Mouse (Mus musculus): ENCODE results near the gene Mphosph6. TPM values are rescaled to one million over a fixed set of nuclear protein-coding genes. Genes with fewer than 3 reads are reported as not detected.

Gene Mphosph6
- polyA plus RNA-seq, 1 experiment from 2014 or later: 57.7 TPM

- no peak overlapping the region for H3K4me2 ChIP-seq (replicated peaks; ENCODE audit: low read depth, low read length)
- 0 out of 2 replicates have a peak, but pooled peaks cover 3% of the 10 kb centered on the region for H3K36me3 ChIP-seq (ENCODE audit: control insufficient read depth, insufficient read depth, low read length)
- H3K27ac ChIP-seq (ENCODE audit: low read depth, low read length): no peak overlapping the region
- H3K27me3 ChIP-seq (ENCODE audit: control insufficient read depth, insufficient read depth, low read length): no peaks in the 10 kb centered on the region
- no peak overlapping the region for H3K9ac ChIP-seq (ENCODE audit: low read depth, low read length)
- 96% methylated on average over 15 of the region's 15 CpGs for WGBS
- ATAC-seq (ENCODE audit: low FRiP score) (no peak), DNase-seq (ENCODE audit: low spot score) (no peak)
- H3K9me3 ChIP-seq (ENCODE audit: control insufficient read depth, low read length): no peaks in the 10 kb centered on the region
- H3K4me1 ChIP-seq (replicated peaks; ENCODE audit: control insufficient read depth, insufficient read depth, low read length): peaks cover 3% of the 10 kb centered on the region; the same call in 1 of the 2 replicates
- H3K4me3 ChIP-seq (ENCODE audit: low read depth, low read length): no peak overlapping the region
Measured at GRCm38 (mm10) chr8:117796464-117796863, 5.3 kb downstream of the Mphosph6 start.

DNA sequence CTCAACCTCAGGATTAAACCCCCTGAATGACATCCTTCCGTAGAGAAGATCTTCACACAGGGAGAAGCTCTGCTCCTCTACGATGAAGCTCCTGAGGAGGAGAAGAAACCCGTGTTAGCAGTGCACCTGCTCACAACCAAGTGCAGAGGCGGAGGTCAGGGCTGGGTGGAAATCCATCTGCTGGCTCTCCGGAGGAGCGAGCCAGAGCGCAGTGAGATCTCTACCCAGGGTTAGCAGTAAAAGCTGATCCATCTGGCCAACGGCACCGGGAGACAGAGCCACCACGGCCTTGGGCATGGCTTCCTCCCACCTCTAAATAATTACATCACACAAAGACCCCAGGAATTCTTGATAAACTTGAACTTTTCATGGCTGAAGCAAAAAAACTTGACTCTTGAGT is 7.2 kb downstream of the Mphosph6 start:
- H3K27ac ChIP-seq (ENCODE audit: low read depth, low read length): no peak overlapping the region
- no peak overlapping the region for H3K9ac ChIP-seq (ENCODE audit: low read depth, low read length)
- H3K4me1 ChIP-seq (replicated peaks; ENCODE audit: control insufficient read depth, insufficient read depth, low read length): peaks cover 3% of the 10 kb centered on the region; the same call in 1 of the 2 replicates
- H3K4me2 ChIP-seq (replicated peaks; ENCODE audit: low read depth, low read length): no peak overlapping the region
- 88% methylated on average over 10 of the region's 10 CpGs for WGBS
- H3K4me3 ChIP-seq (ENCODE audit: low read depth, low read length): no peak overlapping the region
- no peaks in the 10 kb centered on the region for H3K9me3 ChIP-seq (ENCODE audit: control insufficient read depth, low read length)
- no peak for DNase-seq (ENCODE audit: low spot score)
- H3K36me3 ChIP-seq (ENCODE audit: control insufficient read depth, insufficient read depth, low read length): peaks cover 3% of the 10 kb centered on the region; the same call in 1 of the 2 replicates
- ATAC-seq (ENCODE audit: low FRiP score): no peak
- no peaks in the 10 kb centered on the region for H3K27me3 ChIP-seq (ENCODE audit: control insufficient read depth, insufficient read depth, low read length)

GRCm38 (mm10) chr8:117792616-117793144 is 9.1 kb downstream of the Mphosph6 start:
- no peak overlapping the region for H3K4me3 ChIP-seq (ENCODE audit: low read depth, low read length)
- no peak overlapping the region for H3K9ac ChIP-seq (ENCODE audit: low read depth, low read length)
- DNase-seq (ENCODE audit: low spot score) (peak; percentile 18), ATAC-seq (ENCODE audit: low FRiP score) (no peak; the same call in 1 of the 2 replicates)
- H3K27me3 ChIP-seq (ENCODE audit: control insufficient read depth, insufficient read depth, low read length): no peaks in the 10 kb centered on the region
- H3K4me2 ChIP-seq (replicated peaks; ENCODE audit: low read depth, low read length): no peak overlapping the region
- WGBS: 70% methylated on average over 19 of the region's 19 CpGs
- H3K9me3 ChIP-seq (ENCODE audit: control insufficient read depth, low read length): no peaks in the 10 kb centered on the region
- peaks cover 3% of the 10 kb centered on the region; the same call in 1 of the 2 replicates for H3K4me1 ChIP-seq (replicated peaks; ENCODE audit: control insufficient read depth, insufficient read depth, low read length)
- H3K36me3 ChIP-seq (ENCODE audit: control insufficient read depth, insufficient read depth, low read length): peaks cover 4% of the 10 kb centered on the region; the same call in 1 of the 2 replicates
- no peak overlapping the region for H3K27ac ChIP-seq (ENCODE audit: low read depth, low read length)

DNA sequence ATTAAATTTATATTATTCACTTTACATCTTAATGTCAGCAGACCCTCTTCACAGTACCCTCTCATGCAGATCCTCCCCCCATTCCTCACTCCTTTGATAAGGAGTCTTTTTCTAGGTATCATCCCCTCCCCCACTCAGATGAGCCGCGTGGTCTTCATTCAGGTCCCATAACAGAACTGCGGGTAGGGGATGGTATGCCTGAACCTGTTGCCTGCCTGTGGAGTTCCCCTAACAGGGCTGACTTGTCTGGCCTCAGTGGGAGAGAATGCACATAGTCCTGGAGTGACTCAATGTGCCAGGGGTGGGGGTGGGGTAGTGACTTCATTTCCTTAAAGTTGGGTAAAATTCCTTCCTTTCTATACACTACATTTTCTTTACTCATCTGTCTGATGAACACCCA is 15.3 kb downstream of the Mphosph6 start:
- WGBS: 96% methylated on average over 3 of the region's 3 CpGs
- ATAC-seq (ENCODE audit: low FRiP score): no peak
- H3K4me3 ChIP-seq (ENCODE audit: low read depth, low read length): no peak overlapping the region
- no peak overlapping the region for H3K4me2 ChIP-seq (replicated peaks; ENCODE audit: low read depth, low read length)
- H3K9ac ChIP-seq (ENCODE audit: low read depth, low read length): no peak overlapping the region
- H3K27ac ChIP-seq (ENCODE audit: low read depth, low read length): no peak overlapping the region
- peaks cover 4% of the 10 kb centered on the region; the same call in 1 of the 2 replicates for H3K36me3 ChIP-seq (ENCODE audit: control insufficient read depth, insufficient read depth, low read length)
- H3K27me3 ChIP-seq (ENCODE audit: control insufficient read depth, insufficient read depth, low read length): no peaks in the 10 kb centered on the region
- no peak for DNase-seq (ENCODE audit: low spot score)
- peaks cover 4% of the 10 kb centered on the region; the same call in 1 of the 2 replicates for H3K9me3 ChIP-seq (ENCODE audit: control insufficient read depth, low read length)
- no peaks in the 10 kb centered on the region for H3K4me1 ChIP-seq (replicated peaks; ENCODE audit: control insufficient read depth, insufficient read depth, low read length)

DNA sequence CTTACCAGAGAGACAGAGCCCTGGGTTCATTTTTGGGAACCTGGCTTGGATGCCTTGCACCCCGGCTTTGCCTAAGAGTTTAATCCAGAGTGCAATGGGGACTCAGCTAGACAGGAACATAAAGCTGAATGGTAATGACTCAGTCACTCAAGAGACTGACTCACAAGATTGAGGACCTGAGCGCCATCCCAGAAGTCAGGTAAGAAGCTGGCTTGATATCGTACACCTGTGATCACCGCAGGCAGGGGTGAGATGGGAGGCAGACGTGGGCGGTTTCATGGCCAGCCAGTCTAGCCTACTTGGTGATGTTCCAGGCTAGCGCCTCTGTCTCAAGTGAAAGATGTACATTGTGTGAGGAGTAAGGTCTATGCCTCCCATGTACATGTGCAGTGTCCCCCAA is 18.7 kb downstream of the Mphosph6 start:
- H3K27ac ChIP-seq (ENCODE audit: low read depth, low read length): no peak overlapping the region
- H3K4me3 ChIP-seq (ENCODE audit: low read depth, low read length): no peak overlapping the region
- H3K4me1 ChIP-seq (replicated peaks; ENCODE audit: control insufficient read depth, insufficient read depth, low read length): no peaks in the 10 kb centered on the region
- ATAC-seq (ENCODE audit: low FRiP score) (no peak), DNase-seq (ENCODE audit: low spot score) (no peak)
- peaks cover 4% of the 10 kb centered on the region; the same call in 1 of the 2 replicates for H3K9me3 ChIP-seq (ENCODE audit: control insufficient read depth, low read length)
- WGBS: 95% methylated on average over 7 of the region's 7 CpGs
- H3K4me2 ChIP-seq (replicated peaks; ENCODE audit: low read depth, low read length): no peak overlapping the region
- H3K9ac ChIP-seq (ENCODE audit: low read depth, low read length): no peak overlapping the region
- no peaks in the 10 kb centered on the region for H3K36me3 ChIP-seq (ENCODE audit: control insufficient read depth, insufficient read depth, low read length)
- H3K27me3 ChIP-seq (ENCODE audit: control insufficient read depth, insufficient read depth, low read length): no peaks in the 10 kb centered on the region

- Histone ChIP-seq H3K36me3 (ENCODE audit: control insufficient read depth, insufficient read depth, low read length) (no peaks in the 10 kb centered on the region), H3K9ac (ENCODE audit: low read depth, low read length) (no peak overlapping the region), H3K4me3 (ENCODE audit: low read depth, low read length) (no peak overlapping the region), H3K27me3 (ENCODE audit: control insufficient read depth, insufficient read depth, low read length) (no peaks in the 10 kb centered on the region), H3K4me2 (replicated peaks; ENCODE audit: low read depth, low read length) (no peak overlapping the region), H3K27ac (ENCODE audit: low read depth, low read length) (no peak overlapping the region), H3K4me1 (replicated peaks; ENCODE audit: control insufficient read depth, insufficient read depth, low read length) (no peaks in the 10 kb centered on the region), H3K9me3 (ENCODE audit: control insufficient read depth, low read length) (no peaks in the 10 kb centered on the region)
- no peak for ATAC-seq (ENCODE audit: low FRiP score)
- DNase-seq (ENCODE audit: low spot score): no peak
- 74% methylated on average over 6 of the region's 6 CpGs for WGBS
Measured at GRCm38 (mm10) chr8:117781375-117782129, 20.2 kb downstream of the Mphosph6 start.

DNA sequence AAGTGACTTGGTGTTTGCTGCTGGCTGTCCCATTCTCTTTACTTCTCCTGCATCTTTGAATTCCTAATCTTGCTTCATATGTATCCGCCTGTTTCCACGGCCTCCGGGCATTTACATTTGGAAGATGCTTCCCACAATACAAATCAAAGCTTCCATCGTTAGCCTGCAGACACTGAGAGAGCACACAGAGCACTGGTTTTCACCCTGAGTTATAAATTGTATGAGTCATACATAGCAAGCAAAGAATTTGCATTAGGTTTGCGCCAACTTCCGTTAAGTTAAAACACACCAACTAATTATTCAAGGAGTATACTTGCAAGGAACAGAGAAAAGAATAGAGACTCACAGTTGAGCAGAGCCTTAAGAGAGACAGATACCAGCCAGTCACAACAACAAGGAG is 22.4 kb downstream of the Mphosph6 start:
- no peaks in the 10 kb centered on the region for H3K4me1 ChIP-seq (replicated peaks; ENCODE audit: control insufficient read depth, insufficient read depth, low read length)
- no peak overlapping the region for H3K27ac ChIP-seq (ENCODE audit: low read depth, low read length)
- DNase-seq (ENCODE audit: low spot score): no peak
- no peaks in the 10 kb centered on the region for H3K27me3 ChIP-seq (ENCODE audit: control insufficient read depth, insufficient read depth, low read length)
- WGBS: 88% methylated on average over 6 of the region's 6 CpGs
- no peak overlapping the region for H3K4me2 ChIP-seq (replicated peaks; ENCODE audit: low read depth, low read length)
- H3K36me3 ChIP-seq (ENCODE audit: control insufficient read depth, insufficient read depth, low read length): no peaks in the 10 kb centered on the region
- no peaks in the 10 kb centered on the region for H3K9me3 ChIP-seq (ENCODE audit: control insufficient read depth, low read length)
- ATAC-seq (ENCODE audit: low FRiP score): no peak
- H3K9ac ChIP-seq (ENCODE audit: low read depth, low read length): no peak overlapping the region
- no peak overlapping the region for H3K4me3 ChIP-seq (ENCODE audit: low read depth, low read length)

DNA sequence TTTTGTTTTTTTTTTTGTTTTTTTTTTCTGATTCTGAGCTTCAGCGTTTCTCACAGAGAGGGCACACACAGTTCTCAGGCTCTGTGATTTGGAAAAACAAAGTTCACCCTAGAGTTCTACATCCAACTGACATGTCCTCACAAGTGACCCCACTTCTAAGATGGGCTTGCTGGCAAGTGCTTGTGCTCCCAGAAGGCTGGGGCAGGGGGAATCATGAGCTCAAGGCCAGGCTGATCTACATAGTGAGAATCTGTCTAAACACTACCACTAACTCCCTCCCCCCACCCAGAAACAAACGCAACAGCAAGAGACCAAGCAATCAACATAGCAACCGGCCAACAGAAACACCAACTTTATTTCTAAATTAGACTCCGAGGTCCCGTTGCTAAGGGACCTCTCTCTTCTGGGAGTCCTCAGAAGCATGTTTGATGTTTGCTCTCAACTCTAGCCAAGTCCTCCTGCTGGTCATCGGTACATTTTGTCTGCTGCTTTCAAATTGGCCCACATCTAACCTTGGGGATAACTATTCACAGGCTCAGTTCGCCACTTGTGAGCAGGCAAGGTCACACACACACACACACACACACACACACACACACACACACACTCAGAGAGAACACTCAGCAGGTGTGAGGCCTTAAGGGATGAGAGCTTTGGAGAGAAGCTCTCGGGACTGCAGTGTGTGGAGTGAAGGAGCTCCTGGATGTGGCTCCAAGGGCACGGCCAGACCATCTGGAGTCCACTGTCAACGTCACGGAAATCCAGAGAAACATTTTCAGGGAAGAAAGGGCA is 23.0 kb downstream of the Mphosph6 start:
- H3K4me1 ChIP-seq (replicated peaks; ENCODE audit: control insufficient read depth, insufficient read depth, low read length): no peaks in the 10 kb centered on the region
- WGBS: 82% methylated on average over 11 of the region's 11 CpGs
- no peaks in the 10 kb centered on the region for H3K27me3 ChIP-seq (ENCODE audit: control insufficient read depth, insufficient read depth, low read length)
- no peaks in the 10 kb centered on the region for H3K36me3 ChIP-seq (ENCODE audit: control insufficient read depth, insufficient read depth, low read length)
- no peak overlapping the region for H3K4me3 ChIP-seq (ENCODE audit: low read depth, low read length)
- ATAC-seq (ENCODE audit: low FRiP score) (no peak), DNase-seq (ENCODE audit: low spot score) (no peak)
- H3K4me2 ChIP-seq (replicated peaks; ENCODE audit: low read depth, low read length): no peak overlapping the region
- no peak overlapping the region for H3K27ac ChIP-seq (ENCODE audit: low read depth, low read length)
- H3K9ac ChIP-seq (ENCODE audit: low read depth, low read length): no peak overlapping the region
- H3K9me3 ChIP-seq (ENCODE audit: control insufficient read depth, low read length): no peaks in the 10 kb centered on the region

Measured in hindbrain, embryonic 11.5 days (tissue).